Mouse (Mus musculus) ES-E14 (cell line): ENCODE results near the gene Gast. TPM values are rescaled to one million over a fixed set of nuclear protein-coding genes. Genes with fewer than 3 reads are reported as not detected.
"Not testable (repeated sequence)": the region's sequence is repeated elsewhere in the genome, so short reads cannot be mapped to it uniquely, and the experiment has no call there.

ENCODE experiments used
- DNase-seq: peaks from one replicate; pipeline ENCODE4 v3.0.0-alpha.2; 2013; ENCODE audit warnings: low read depth, low spot score
- H3K27ac ChIP-seq: 2 replicates; pipeline ENCODE4 v1.5.1; 2012; ENCODE audit warnings: low read depth, mild to moderate bottlenecking, low read length, moderate library complexity, mixed read lengths; ENCODE audit not compliant: poor library complexity, insufficient read depth, severe bottlenecking
- H3K36me3 ChIP-seq: 2 replicates; pipeline ENCODE4 v1.6.1; 2012; ENCODE audit warnings: mild to moderate bottlenecking, low read length, moderate library complexity, mixed read lengths; ENCODE audit not compliant: control insufficient read depth, poor library complexity, insufficient read depth, severe bottlenecking
- H3K4me1 ChIP-seq, 2 experiments: fragments of 150-350 bp in 1 of 2; sonication (generic) in 1 of 2; 2 replicates each; pipeline ENCODE4 v1.6.1; 2012; ENCODE audit warnings: low read length in 2 of 2, mild to moderate bottlenecking in 1 of 2, mixed read lengths in 1 of 2; ENCODE audit not compliant: control insufficient read depth in 2 of 2, insufficient read depth in 2 of 2, poor library complexity in 1 of 2
- H3K4me3 ChIP-seq, 2 experiments: fragments of 150-350 bp in 1 of 2; sonication (generic) in 1 of 2; 2 replicates each; pipeline ENCODE4 v1.5.1; 2012; ENCODE audit warnings: low read length in 2 of 2, low read depth in 1 of 2, mild to moderate bottlenecking in 1 of 2, mixed read lengths in 1 of 2; ENCODE audit not compliant: insufficient read depth in 1 of 2, poor library complexity in 1 of 2, severe bottlenecking in 1 of 2
- H3K9ac ChIP-seq: 2 replicates; pipeline ENCODE4 v1.6.1; 2012; ENCODE audit warnings: low read depth, mild to moderate bottlenecking, low read length, mixed read lengths; ENCODE audit not compliant: poor library complexity, insufficient read depth, severe bottlenecking
- H3K9me3 ChIP-seq: fragments of 150-350 bp; sonication (generic); 2 replicates; pipeline ENCODE4 v1.6.1; 2012; ENCODE audit warnings: low read depth, mild to moderate bottlenecking, low read length; ENCODE audit not compliant: control insufficient read depth, insufficient read depth
- CHD2 ChIP-seq: IDR thresholded peaks from 2 replicates; pipeline ENCODE4 v1.6.1; 2014; ENCODE audit warnings: mild to moderate bottlenecking, low read depth, low read length, inconsistent platforms
- HCFC1 ChIP-seq: IDR thresholded peaks from 2 replicates; pipeline ENCODE4 v1.6.1; 2012; ENCODE audit warnings: low read length, inconsistent platforms, borderline replicate concordance; ENCODE audit not compliant: insufficient read depth
- MAFK ChIP-seq: IDR thresholded peaks from 2 replicates; pipeline ENCODE4 v1.6.1; 2014; ENCODE audit warnings: mild to moderate bottlenecking, low read depth, low read length, inconsistent platforms; ENCODE audit not compliant: insufficient read depth
- ZC3H11A ChIP-seq: IDR thresholded peaks from 2 replicates; pipeline ENCODE4 v1.6.1; 2012; ENCODE audit warnings: low read depth, mild to moderate bottlenecking, inconsistent platforms, low read length, borderline replicate concordance
- ZNF384 ChIP-seq: IDR thresholded peaks from 2 replicates; pipeline ENCODE4 v1.6.1; 2012; ENCODE audit warnings: low read depth, low read length, inconsistent platforms
- in situ Hi-C, 2 experiments: fragments of 600-800 bp; cut with MboI; formaldehyde crosslinking; loops; one replicate each; pipeline ENCODE4 v1.15.1; 2025; ENCODE audit warnings: low sequenced_read_pairs in 2 of 2, inconsistent platforms in 1 of 2; ENCODE audit not compliant: unreplicated experiment in 2 of 2
- total RNA-seq: library from RNA; depleted of rRNA; stranded (reverse); fragments of 300-350 nt; gene quantifications from 2 replicates; pipeline ENCODE4 v1.2.3, GENCODE M21; 2012

The Gast gene
- total RNA-seq, 1 experiment, result 1.6 TPM

DNA sequence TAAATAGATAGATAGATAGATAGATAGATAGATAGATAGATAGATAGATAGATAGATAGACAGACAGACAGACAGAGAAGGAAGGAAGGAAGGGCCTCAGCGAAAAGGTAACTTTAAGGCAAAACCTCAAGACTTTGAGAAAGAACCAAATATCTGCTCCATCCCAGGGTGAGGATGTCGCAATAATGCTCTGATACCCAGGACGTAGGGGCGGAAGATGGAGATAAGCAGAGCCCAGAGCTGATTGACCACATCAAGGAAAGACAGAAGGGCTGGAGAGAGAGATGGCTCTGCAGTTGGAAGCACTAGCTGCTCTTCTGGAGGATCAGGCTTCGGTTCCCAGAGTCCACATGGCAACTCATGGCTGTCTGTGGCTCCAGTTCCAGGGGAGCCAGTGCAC lies 32.9 kb upstream of the Gast start:
- in situ Hi-C loops, result no loop called here
- H3K9ac ChIP-seq, result no peak overlapping the region
- TF ChIP-seq ZC3H11A, result no peak
- TF ChIP-seq HCFC1, result no peak
- no peak for TF ChIP-seq MAFK
- no peak for TF ChIP-seq CHD2
- no peak for TF ChIP-seq ZNF384
- H3K9me3 ChIP-seq, result no peaks in the 10 kb centered on the region
- no peaks in the 10 kb centered on the region for H3K36me3 ChIP-seq
- no peak overlapping the region for H3K27ac ChIP-seq
- no peak overlapping the region for H3K4me3 ChIP-seq
- DNase-seq, result no peak
- H3K4me1 ChIP-seq, result peaks cover 0 to 4% of the 10 kb centered on the region in 2 experiments; a peak in 2 of 4 replicates

DNA sequence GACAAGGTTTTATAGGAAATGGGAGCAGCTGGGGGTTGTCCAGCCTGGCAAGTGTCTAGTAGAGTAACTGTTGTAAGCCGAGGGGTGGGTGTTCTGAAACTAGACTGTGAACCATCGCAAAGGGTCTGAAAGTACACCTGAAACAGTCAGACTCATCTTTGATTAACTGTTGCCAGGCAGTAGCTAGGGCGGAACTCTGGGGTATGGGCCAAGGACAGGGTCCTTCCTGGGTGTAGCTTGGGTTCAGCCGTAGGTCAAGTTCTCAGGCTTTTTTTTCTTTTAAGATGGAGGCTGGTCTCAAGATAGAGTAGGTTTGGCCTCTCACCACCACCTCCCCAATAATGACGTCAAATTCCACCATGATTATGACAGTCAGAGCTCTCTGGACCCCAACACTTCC lies 26.3 kb upstream of the Gast start:
- no peaks in the 10 kb centered on the region for H3K36me3 ChIP-seq
- in situ Hi-C loops, result no loop called here

DNA sequence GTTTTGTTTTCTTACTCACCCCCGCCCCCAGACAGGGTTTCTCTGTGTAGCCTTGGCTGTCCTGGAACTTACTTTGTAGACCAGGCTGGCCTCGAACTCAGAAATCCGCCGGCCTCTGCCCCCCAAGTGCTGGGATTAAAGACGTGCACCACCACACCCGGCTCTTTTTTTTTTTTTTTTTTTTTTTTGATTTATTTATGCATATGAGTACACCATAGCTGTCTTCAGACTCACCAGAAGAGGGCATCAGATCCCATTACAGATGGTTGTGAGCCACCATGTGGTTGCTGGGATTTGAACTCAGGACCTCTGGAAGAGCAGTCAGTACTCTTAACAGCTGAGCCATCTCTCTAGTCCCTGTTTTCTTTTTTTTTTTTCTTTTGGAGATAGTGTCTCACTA lies 25.5 kb upstream of the Gast start:
- H3K9ac ChIP-seq, in situ Hi-C loops, H3K4me3 ChIP-seq, DNase-seq, H3K27ac ChIP-seq, H3K36me3 ChIP-seq, H3K9me3 ChIP-seq: not testable (repeated sequence)
- peaks cover 0 to 15% of the 10 kb centered on the region in 2 experiments; a peak in 3 of 4 replicates for H3K4me1 ChIP-seq
- peak; percentile 76; the same call in 1 of the 2 replicates for TF ChIP-seq ZNF384

More for the DNA sequence above, 26.3 kb upstream of the Gast start:
- Histone ChIP-seq H3K27ac (peak overlapping the region; percentile 42; the same call in 1 of the 2 replicates), H3K9ac (no peak overlapping the region), H3K9me3 (no peaks in the 10 kb centered on the region), H3K4me1 (peaks cover 0 to 11% of the 10 kb centered on the region in 2 experiments; a peak in 3 of 4 replicates), H3K4me3 (no peak overlapping the region)
- peak; percentile 52; the same call in 1 of the 2 replicates for TF ChIP-seq ZNF384
- TF ChIP-seq CHD2, result no peak
- DNase-seq, result no peak

DNA sequence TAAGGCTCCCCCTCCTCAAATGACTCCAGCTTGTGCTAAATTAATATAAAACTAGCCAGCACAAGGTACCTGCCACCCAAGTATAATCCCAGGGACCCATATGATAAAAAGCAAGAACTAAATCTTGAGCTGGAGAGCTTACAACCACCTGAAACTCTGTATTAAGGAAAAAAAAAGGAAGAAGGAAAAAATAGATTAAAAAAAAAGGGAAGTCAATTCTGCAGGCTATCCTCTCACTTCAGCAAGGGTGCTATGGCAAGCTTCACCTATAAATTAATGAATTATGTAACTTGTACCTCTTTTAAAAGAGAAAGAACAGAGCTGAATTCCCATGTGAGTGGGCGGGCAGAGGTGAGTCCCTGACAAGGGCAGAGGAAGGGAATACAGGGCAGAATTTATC lies 22.6 kb upstream of the Gast start:
- DNase-seq, result no peak
- no peak overlapping the region for H3K4me3 ChIP-seq
- H3K4me1 ChIP-seq, result peaks cover 5 to 25% of the 10 kb centered on the region in 2 experiments
- H3K9me3 ChIP-seq, result no peaks in the 10 kb centered on the region
- no peak overlapping the region for H3K27ac ChIP-seq
- no peak overlapping the region for H3K9ac ChIP-seq
- in situ Hi-C loops, result no loop called here
- H3K36me3 ChIP-seq, result no peaks in the 10 kb centered on the region
- TF ChIP-seq ZC3H11A, result no peak
- no peak for TF ChIP-seq HCFC1
- no peak for TF ChIP-seq CHD2
- TF ChIP-seq ZNF384, result no peak
- no peak for TF ChIP-seq MAFK

DNA sequence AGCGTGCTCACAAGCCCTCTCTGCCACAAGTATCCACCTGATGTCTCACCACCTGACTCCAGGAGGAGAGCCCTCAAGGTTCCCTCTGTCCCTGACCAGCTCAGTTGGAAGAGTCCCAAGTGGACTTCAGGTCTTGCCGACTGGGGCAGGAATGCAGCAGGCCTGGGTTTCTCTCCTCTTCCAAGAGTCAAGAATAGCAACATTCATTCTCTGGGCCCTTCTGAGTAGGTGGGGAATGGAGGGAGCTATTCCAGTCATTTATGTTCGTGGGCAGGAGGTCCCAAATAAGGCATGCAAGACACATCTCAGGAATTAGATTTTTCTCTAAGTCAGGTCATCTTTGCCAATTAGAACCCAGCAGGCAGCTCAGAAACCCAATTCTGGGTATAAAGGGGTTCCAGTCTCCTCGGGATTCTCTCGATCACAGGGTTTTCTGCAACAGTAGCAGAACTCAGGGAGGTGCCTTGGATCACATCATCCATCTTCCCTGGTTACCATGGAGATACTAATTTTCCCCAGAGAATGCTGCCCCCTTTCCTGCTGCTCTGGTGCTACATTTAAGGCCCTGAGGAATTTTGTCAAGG lies 22.0 kb upstream of the Gast start:
- H3K4me3 ChIP-seq, result no peak overlapping the region
- H3K36me3 ChIP-seq, result no peaks in the 10 kb centered on the region
- in situ Hi-C loops, result no loop called here
- no peak overlapping the region for H3K9ac ChIP-seq
- no peak for TF ChIP-seq MAFK
- no peak for TF ChIP-seq ZNF384
- no peak for TF ChIP-seq HCFC1
- no peak for TF ChIP-seq CHD2
- no peak for TF ChIP-seq ZC3H11A
- H3K4me1 ChIP-seq, result peaks cover 5 to 23% of the 10 kb centered on the region in 2 experiments
- no peaks in the 10 kb centered on the region for H3K9me3 ChIP-seq
- no peak overlapping the region for H3K27ac ChIP-seq
- no peak for DNase-seq
